Mouse (Mus musculus) G1E (cell line): Measurements from ENCODE around the gene Sypl2.

Experiments used
- CTCF ChIP-seq: IDR thresholded peaks from 2 replicates; pipeline ENCODE4 v1.5.1; 2012; ENCODE audit warnings: low read depth, low read length, inconsistent platforms, mixed read lengths
- GATA1 ChIP-seq: IDR thresholded peaks from 2 replicates; pipeline ENCODE4 v1.6.1; 2012; ENCODE audit warnings: borderline replicate concordance, low read length, inconsistent platforms, mixed read lengths
- TAL1 ChIP-seq: conservative IDR thresholded peaks from 2 replicates; pipeline ENCODE4 v1.6.1; 2012; ENCODE audit warnings: low read depth, low read length, inconsistent platforms, mixed read lengths

GRCm38 (mm10) chr3:108200329-108201323 lies 25.8 kb downstream of the Sypl2 start, which contains the start of gene Cyb561d1:
- TF ChIP-seq CTCF (peak; percentile 22; the same call in 1 of the 2 replicates), GATA1 (no peak), TAL1 (no peak)
